8 mouse cellular contexts compared by ENCODE assay signal in the genomic region with DNA sequence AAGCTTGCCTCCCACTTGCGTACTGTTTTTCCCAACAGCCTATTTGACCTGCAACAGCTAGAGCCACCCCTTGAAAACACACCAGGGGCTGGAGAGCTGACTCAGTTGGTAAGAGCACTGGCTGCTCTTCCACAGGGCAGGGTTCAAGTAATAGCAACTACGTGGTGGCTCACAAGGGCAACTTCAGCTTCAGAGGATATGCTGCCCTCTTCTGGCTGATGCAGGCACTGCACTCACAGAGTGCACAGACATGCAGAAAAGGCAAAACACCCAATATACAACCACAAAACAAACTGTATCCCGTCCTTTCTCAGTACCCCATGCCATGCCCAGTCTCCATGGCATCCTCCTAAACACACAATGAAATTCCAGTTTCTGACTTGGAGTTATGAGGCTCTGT. TPM values are rescaled to one million over a fixed set of nuclear protein-coding genes. Genes with fewer than 3 reads are reported as not detected.
DNase-seq lines count a peak whose midpoint lies in the region; ATAC-seq lines count a peak whose summit lies in the region.

No protein-coding gene starts in this region.

- H3K27ac ChIP-seq in midbrain, embryonic 16.5 days (ENCODE audit: low read length), result no peak overlapping the region

- H3K4me2 ChIP-seq in midbrain, embryonic 16.5 days (ENCODE audit: low read length), result no peak overlapping the region

- WGBS in midbrain, embryonic 16.5 days, result 74% methylated on average over 3 of the region's 3 CpGs

- peak; percentile 55 for DNase-seq in heart, postnatal 4 days
- DNase-seq in heart, adult 18-20 months, result no peak
- DNase-seq in urinary bladder, postnatal 14 days (ENCODE audit: low spot score), result peak; percentile 19
- no peak for DNase-seq in urinary bladder, postnatal 4 days (ENCODE audit: low spot score in 2 of 2)
- DNase-seq in natural killer cell, adult 2 months (ENCODE audit: low spot score in 2 of 2), result peak; percentile 14 to 37
- no peak for DNase-seq in cerebellum, adult 11-12 months

- H3K9me3 ChIP-seq in midbrain, embryonic 16.5 days (replicated peaks; ENCODE audit: control insufficient read depth, low read length, poor library complexity, severe bottlenecking), result no peaks in the 10 kb centered on the region

- no peaks in the 10 kb centered on the region for H3K27me3 ChIP-seq in midbrain, embryonic 16.5 days (ENCODE audit: control insufficient read depth, insufficient read depth, low read depth, low read length)

- no peak overlapping the region for H3K9ac ChIP-seq in midbrain, embryonic 16.5 days (ENCODE audit: low read depth, low read length)

- H3K4me3 ChIP-seq in midbrain, embryonic 16.5 days (ENCODE audit: low read depth, low read length), result no peak overlapping the region

- no peaks in the 10 kb centered on the region for H3K36me3 ChIP-seq in midbrain, embryonic 16.5 days (ENCODE audit: control insufficient read depth, insufficient read depth, low read length)

- H3K4me1 ChIP-seq in midbrain, embryonic 16.5 days (ENCODE audit: control insufficient read depth, insufficient read depth, low read length), result peaks cover 22% of the 10 kb centered on the region

- ATAC-seq in granulocyte monocyte progenitor cell, adult 5-6 weeks (replicated peaks; ENCODE audit: poor library complexity, severe bottlenecking), result peak; percentile 54; the same call in 1 of the 2 replicates
- no peak for ATAC-seq in midbrain, embryonic 16.5 days

RNA-seq across cellular contexts. Expression of a gene that starts 34.7 kb away (rescaled TPM):
- 10 to 100 TPM; 26.2 to 26.7 TPM for total RNA-seq in heart, postnatal 4 days (2021)
- 10 to 100 TPM in 1 of 2 experiments, 1 to 10 TPM in 1; 7.4 to 10.0 TPM for total RNA-seq in heart, adult 18-20 months (2021)
- 0.28 TPM in 1 of 2 replicates, not detected in the other for total RNA-seq in granulocyte monocyte progenitor cell, adult 5-6 weeks (2014; fragmentation: Nextera tagmentation)
- total RNA-seq in granulocyte monocyte progenitor cell, adult 5-6 weeks (2017), result not detected in 2 replicates
- 3.4 and 4.9 TPM in 2 replicates for polyA plus RNA-seq in midbrain, embryonic 16.5 days (2015; fragmentation: Nextera tagmentation; extraction: Ambion mirVana)

Comparison
In these comparisons a context has a peak if more than half of its experiments do, and no peak if none do; other contexts are left out.
1. DNase-seq: peak in heart, postnatal 4 days (single experiment), urinary bladder, postnatal 14 days (single experiment) and natural killer cell, adult 2 months (2 of 2); none in heart, adult 18-20 months (0 of 2), urinary bladder, postnatal 4 days (0 of 2) and cerebellum, adult 11-12 months (single experiment).
2. RNA of a gene that starts 34.7 kb away (total RNA-seq): 26.2 to 26.7 TPM in heart, postnatal 4 days and 7.4 to 10.0 TPM in heart, adult 18-20 months; 0.28 TPM in granulocyte monocyte progenitor cell, adult 5-6 weeks; every median in the first group is over 4 times any median in the second.